Mouse (Mus musculus) adipocyte (in vitro differentiated cells): ENCODE measurements around the gene Olfr1123.
"Not testable (repeated sequence)": the region's sequence is repeated elsewhere in the genome, so short reads cannot be mapped to it uniquely, and the experiment has no call there.

Experiments used
- DNase-seq: peaks from one replicate; pipeline ENCODE4 v3.0.0-alpha.2; 2016; ENCODE audit warnings: low spot score

Olfr1123 gene

DNA sequence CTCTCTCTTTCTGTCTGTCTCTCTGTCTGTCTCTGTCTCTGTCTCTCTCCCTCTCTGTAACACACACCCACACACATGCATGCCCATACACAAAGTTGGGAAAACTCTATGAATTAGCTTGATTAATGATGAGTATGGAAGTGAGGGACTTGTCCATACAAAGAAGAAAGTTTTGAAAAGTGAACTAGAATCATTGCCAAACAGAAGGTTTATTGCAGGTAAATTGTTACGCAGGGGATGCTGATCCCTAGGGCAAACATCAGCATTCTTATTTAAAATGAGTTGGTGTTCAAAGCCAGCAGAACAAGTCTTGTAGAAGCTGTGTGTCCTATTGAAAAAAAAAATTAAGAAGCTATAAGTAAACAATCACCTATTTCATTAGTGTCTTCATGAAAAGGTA lies at the start of gene Olfr1123:
TSS of gene Olfr1123 (plus strand) at position 301 of the 400 bp plus-strand sequence.
- no peak for DNase-seq

- DNase-seq, result no peak
These were observed 46.8 kb upstream of the Olfr1123 start, which contains the start of gene Olfr1121 for GRCm38 (mm10) chr2:87369595-87369994. TSS of gene Olfr1121 (plus strand) at chr2:87369895.

DNA sequence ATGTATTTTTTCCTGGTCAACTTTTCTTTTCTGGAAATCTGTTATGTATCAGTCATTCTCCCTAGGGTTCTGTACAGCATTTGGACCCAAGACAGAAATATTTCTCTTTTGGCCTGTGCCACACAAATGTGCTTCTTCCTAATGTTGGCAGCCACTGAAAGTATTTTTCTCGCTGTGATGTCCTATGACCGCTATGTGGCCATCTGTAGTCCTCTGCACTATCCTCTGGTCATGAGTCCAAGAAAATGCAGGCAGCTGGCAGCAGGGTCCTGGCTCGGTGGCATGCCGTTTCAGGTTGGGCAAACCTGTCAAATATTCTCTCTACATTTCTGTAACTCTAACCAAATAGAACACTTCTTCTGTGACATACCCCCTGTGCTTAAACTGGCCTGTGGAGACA lies 44.7 kb upstream of the Olfr1123 start:
- DNase-seq, result no peak

DNA sequence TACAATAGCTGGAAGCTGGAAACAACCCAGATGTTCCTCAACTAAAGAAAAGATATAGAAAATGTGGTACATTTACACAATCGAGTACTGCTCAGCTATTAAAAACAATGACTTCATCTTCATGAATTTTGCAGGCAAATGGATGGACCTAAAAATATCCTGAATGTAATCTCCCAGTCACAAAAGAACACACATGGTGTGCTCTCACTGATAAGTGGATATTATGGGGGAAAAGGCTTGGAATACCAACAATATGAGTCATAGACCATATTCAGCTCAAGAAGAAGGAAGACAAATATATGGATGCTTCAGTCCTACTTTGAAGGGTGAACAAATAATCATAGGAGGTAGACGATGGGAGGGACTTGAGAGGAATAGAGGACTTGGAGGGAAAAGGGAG lies 32.5 kb upstream of the Olfr1123 start:
- DNase-seq, result no peak

DNA sequence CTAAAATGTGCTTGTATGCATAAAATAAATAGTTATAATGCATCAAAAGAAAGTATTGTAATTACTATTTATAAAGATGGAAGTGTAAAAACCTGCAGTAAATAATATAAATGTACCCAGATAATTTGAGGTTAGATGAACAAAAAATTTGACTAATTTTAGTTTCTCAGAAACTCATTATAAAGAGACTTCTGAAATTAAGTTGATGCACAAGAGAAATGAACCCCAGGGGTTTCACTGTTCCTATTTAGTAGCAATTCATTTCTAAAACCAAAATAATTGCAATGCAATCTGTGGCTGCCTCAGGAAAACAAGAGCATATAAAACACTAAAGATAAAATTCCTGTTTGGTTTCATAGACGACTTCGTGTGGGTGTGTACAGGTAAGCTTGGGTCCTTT lies 30.9 kb upstream of the Olfr1123 start, which contains the start of gene Olfr1122:
TSS of gene Olfr1122 (plus strand) at position 301 of the 400 bp plus-strand sequence.
- no peak for DNase-seq

DNA sequence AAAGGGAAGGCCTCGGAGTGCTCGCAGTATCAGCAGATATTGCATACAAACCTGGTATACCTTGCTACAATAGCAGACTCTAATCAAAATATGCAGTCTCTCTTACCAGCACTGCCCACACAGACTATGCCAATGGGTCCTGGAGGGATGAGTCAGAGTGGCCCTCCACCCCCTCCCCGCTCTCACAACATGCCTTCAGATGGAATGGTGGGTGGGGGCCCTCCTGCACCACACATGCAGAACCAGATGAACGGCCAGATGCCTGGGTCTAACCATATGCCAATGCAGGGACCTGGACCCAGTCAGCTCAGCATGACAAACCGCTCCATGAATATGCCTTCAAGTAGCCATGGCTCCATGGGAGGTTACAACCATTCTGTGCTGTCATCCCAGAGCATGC lies 22.8 kb upstream of the Olfr1123 start:
- not testable (repeated sequence) for DNase-seq

DNA sequence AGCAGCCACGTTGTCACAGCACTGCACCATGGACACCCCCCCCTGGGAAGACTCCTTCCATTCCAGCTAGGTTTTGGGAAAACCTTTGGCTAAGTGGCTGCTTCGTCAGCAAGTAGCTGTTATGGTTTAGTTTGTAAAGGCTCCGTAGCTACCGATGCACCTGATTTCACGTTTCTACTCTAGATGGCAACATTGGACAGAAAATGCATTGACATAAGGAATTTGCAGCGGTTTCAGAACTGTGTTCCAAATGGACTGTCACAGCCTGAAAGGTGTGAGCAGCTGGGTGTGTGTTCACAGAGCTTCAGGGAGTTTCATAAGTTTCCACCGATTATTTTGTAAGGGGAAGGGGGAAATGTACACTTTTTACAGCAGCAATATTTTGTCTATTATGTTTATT lies 21.7 kb upstream of the Olfr1123 start:
- not testable (repeated sequence) for DNase-seq

DNA sequence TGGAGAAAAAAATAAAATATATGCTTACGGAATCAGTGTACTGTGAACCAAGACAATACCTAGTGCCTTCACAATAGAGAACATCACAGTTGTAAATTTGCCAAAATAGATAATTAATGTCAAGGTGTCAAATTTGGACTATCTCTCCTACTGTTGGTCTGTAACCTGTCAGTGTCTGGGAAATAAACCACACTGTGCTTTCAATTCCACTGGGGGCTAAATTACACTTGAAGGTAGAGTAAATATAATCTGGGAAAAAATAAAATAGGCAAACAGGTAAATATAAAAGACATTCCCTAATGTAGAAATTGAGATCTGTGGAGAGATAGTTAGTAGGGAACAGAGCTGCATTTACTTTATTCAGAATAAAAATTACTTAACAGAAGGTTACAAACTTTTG lies 13.5 kb downstream of the Olfr1123 start, which contains the start of gene Olfr1124:
TSS of gene Olfr1124 (plus strand) at position 301 of the 400 bp plus-strand sequence.
- no peak for DNase-seq

DNA sequence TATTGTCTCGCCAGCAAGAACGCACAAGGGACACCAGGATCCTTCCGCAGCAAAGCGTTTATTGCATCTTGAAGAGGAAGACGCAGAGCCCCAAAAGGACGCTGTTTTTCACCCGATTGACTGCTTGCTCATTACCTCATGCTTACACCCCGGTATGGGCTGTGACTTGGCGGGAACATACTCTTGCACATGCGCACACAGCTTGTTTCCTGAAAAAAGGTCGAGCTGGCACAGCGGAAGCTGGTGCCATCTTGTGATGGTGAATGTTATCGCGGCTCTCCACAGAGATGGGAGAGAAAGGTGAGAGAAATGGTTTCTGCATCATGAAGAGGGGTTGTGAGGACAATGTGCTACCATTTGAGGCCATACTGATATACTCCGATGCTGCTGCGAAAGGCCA lies 21.3 kb downstream of the Olfr1123 start:
- no peak for DNase-seq

DNA sequence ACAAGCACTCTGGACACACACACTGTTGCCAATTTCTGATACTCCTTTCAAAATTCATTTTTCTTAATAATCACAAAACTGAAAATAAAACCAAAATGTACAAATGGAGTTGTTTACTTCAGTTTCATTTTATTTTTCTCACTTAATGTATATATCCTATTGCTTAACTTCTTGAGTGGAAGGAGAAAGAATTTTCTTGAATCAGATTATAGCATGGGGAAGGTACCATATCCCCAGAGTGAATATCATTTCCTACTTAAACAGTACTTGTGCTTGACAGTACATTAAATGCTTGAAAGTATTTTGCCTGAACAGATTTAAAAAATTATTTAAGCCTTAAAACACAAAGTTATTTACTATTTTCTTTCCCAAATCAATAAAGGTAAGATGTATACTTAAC lies 37.2 kb downstream of the Olfr1123 start, which contains the start of gene Olfr1126:
TSS of gene Olfr1126 (plus strand) at position 301 of the 400 bp plus-strand sequence.
- no peak for DNase-seq

DNA sequence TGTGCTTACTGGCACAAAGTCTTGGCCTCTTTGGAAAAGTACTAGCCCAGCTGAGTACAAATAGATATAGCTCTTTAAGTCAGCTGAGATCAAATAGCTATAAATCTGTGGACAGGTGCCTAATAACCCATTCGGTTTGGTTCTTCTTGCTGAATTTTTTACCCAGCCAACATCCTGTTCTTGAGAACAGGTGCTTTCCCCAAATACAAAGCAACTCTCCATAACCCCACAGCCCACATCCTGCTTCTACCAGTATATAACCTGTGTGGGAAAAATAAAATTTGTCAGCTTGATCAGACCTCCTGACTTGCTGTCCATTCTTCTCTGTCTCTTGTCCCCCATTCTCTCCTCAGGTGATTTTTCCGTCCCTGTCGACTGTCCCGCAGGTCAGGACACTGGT lies 45.3 kb downstream of the Olfr1123 start:
- DNase-seq, result no peak
